Mouse (Mus musculus) gastrocnemius, postnatal 4 days (tissue): ENCODE data around the gene Crb1. TPM values are rescaled to one million over a fixed set of nuclear protein-coding genes. Genes with fewer than 3 reads are reported as not detected.
A peak's percentile ranks its signal among the peaks of the same experiment; 100 is the strongest.
"Not testable (repeated sequence)": the region's sequence is repeated elsewhere in the genome, so short reads cannot be mapped to it uniquely, and the experiment has no call there.

Source experiments
- DNase-seq, 2 experiments: peaks; one replicate each; pipeline ENCODE4 v3.0.0; 2021 to 2022; ENCODE audit warnings: low spot score in 2 of 2, mixed read lengths in 2 of 2
- long read RNA-seq, 2 experiments: library from polyadenylated mRNA; stranded (forward); transcript quantifications; one replicate each; pipeline ENCODE4 v2.0.0; 2021
- total RNA-seq, 2 experiments: library from RNA; stranded (reverse); gene quantifications; 2 replicates each; pipeline ENCODE4 v1.2.3; 2021

Crb1 gene
- not detected for total RNA-seq
- long read RNA-seq, experiment 1, result 0 reads
- long read RNA-seq, experiment 2, result 0 reads

GRCm38 (mm10) chr1:139376638-139377286 is at the start of gene Crb1:
TSS of gene Crb1 (minus strand) at chr1:139377100.
- no peak for DNase-seq

GRCm38 (mm10) chr1:139425006-139425405 is 48.1 kb upstream of the Crb1 start:
- no peak for DNase-seq

GRCm38 (mm10) chr1:139423931-139424330 is 47.0 kb upstream of the Crb1 start:
- no peak for DNase-seq

- peak in 1 of 2 experiments; percentile 11 for DNase-seq
Observed at GRCm38 (mm10) chr1:139422941-139423340, 46.0 kb upstream of the Crb1 start.

DNA sequence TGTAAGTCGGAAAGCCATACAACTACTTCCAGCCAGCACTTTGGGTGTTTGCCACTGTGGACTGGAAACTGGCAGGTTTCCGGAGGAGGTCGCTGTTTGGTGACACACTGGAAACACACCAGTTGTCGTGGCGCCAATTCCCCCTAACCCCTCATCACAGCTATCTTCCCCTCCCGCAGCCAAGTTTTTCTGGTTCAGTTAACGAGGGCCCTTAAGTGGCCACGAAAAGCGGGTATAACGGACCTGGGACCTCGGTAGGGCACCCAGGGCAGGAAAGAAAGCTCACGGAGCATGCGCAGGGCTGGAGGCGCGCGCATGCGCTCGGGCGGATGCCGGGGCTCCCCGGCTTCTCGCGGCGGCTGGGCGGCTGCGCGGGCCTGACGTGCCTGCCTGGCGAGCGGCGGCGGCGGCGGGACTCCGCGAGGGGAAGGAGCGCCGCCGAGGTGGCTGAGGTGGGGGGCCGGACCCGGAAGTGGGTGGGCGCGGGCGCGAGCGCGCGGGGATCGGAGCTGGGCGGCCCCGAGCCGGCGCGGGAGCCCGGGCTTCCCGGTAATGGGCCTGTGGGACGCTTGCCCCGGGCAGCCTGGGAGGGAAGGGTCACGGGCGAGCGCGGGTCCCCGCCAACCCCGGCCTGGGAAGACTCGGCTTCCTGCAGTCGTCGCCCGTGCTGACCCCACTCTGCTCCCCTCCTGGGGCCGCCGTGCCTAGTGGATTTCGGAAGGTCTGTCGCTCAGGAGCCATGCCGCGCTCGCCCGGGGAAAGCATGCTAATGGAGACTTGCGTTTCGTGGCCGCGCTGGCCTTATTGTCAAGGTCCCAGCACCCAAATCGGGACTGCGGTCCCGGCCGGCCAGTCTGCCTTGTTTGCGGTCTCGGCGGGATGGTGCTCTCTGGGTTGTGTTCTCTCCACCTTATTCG is 45.2 kb upstream of the Crb1 start, which contains the start of gene Zbtb41:
Gene Zbtb41, plus strand, starts transcription at position 414 of the 917 bp plus-strand sequence.
- DNase-seq, result peak; percentile 82 to 88

DNA sequence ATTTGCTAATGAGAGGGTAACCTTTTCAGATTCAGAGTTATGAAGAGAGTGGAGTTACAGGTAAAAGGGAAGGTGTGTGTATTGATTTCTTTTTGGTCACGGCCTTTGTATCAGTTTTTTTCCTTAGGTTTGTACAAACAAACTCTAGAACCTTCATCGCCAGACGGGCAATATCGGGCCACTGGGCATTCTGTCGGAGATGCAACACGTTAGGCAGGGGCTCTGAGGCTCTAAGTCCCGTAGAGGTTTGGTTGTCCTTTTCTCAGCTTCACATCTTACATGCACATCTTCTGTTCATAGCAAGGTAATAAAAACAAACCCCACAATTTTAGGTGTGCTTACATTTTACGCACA is 44.6 kb upstream of the Crb1 start:
- no peak for DNase-seq

DNA sequence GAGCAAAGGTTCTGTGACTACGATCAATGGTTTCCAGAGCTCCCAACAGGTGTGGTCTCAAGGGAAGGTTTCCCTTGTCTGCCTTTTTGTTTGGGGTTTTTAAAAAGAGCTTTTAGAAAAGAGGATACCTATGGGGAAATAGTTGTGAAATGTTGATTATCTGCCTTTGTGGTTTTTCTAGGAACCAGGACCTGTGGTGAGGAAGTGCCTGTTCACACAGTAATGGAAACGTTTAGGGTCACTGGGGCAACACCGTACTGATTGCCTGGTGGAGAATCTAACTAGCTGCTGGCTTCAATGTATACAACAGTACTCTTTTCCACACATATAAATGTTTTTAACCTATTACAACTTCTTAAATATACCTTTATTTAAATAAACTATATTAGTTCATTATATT is 36.6 kb upstream of the Crb1 start:
- DNase-seq, result no peak

- not testable (repeated sequence) for DNase-seq
Observed at GRCm38 (mm10) chr1:139412365-139412764, 35.5 kb upstream of the Crb1 start.

DNA sequence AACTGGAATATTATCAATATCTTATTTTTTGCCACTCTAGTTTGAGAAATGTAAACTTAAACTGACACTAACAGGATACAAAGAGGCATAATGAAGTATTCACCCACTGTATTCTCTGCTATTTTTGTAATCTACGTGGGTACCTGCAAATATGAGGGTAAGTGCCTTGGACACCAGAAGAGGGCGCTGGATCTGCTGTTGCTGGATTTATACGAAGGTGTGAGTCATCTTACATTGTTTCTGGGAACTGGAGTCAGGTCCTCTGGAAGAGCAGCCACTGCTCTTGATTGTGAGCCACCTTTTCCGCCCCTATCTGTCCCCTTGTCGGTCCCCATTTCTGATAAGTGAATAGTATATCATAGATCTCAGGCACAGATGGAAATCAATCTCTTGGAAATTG is 30.8 kb upstream of the Crb1 start:
- no peak for DNase-seq

DNA sequence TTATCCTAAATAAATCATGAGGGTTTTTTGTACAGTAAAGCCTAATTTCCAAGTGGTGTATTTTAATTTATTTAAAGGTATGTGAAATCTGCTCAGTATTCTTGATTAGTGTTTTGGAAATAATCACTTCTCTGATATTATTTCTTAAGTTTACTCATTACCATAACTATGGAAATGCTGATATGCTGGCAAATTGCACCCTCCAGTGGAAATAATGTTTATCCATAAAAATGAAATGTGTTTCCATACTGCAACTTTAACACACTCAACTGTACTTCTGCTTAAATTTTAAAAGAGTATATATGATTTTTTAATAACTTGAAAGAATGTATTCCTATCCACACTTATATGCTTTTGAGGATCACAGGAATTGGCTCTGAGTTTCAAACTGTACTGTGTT is 28.9 kb upstream of the Crb1 start:
- DNase-seq, result no peak

- no peak for DNase-seq
Observed at GRCm38 (mm10) chr1:139396589-139396988, 19.7 kb upstream of the Crb1 start.

DNA sequence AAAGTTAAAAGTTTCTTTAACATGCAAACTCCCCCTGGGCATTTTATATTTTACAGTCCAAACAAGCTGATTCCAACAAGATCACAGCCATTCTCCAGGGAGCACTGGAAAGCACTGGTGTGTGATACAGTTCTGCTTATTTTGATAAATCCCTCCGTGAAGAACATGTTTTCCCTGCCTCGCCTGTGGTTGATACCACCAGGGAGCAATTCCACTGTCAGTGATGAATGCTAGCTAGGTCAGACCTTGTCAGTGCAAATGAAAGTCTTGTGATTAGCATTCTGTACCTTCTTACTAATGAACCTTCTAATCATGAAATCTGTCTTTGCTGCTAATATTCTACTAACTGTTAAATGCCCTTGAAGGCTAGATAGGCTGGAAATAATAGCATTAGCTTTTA is 14.8 kb upstream of the Crb1 start:
- DNase-seq, result no peak

GRCm38 (mm10) chr1:139379621-139379984 is 2.7 kb upstream of the Crb1 start:
- DNase-seq, result no peak

GRCm38 (mm10) chr1:139378861-139379620 is 2.1 kb upstream of the Crb1 start:
- DNase-seq, result no peak

DNA sequence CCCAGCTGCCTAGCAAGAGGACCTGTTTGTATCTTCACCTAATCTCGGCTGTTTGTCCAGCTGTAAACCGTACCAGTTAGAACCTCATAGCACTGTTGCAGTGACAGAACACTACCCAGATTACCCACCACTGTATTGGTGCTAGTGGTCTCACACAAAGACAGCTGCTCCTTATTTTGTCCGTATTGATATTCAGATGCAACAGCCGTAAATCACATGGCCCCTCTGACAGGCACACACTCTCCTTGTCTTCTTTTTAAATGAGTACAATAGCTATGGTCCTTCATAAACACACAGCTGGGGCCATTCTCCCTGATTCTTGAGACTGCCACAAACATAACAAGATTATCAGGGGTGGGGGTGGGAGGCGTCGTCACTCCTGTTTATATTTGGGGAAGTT is 1.0 kb downstream of the Crb1 start:
- DNase-seq, result no peak

DNA sequence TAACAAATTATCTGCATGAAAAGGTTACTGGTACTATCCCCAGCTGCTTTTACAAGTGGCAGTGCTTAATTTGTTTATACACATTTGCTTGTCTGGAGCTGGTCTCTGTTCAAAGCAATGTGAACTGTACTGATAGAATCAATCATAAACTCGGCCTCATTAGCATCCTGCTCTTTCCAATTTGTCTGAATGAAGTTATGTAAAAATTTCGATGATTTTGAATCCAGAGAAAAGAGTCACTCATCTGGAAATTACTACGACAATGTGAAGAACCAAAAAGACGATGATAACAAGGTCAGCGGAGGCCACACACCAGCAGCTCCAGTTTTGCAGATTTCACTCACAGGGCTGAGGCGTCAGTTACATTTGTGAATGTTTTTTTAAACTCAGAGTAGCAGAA is 5.6 kb downstream of the Crb1 start:
- no peak for DNase-seq

- DNase-seq, result no peak
Observed at GRCm38 (mm10) chr1:139348566-139348965, 28.3 kb downstream of the Crb1 start.

GRCm38 (mm10) chr1:139346602-139347371 is 30.1 kb downstream of the Crb1 start:
- peak in 1 of 2 experiments; percentile 11 for DNase-seq

DNA sequence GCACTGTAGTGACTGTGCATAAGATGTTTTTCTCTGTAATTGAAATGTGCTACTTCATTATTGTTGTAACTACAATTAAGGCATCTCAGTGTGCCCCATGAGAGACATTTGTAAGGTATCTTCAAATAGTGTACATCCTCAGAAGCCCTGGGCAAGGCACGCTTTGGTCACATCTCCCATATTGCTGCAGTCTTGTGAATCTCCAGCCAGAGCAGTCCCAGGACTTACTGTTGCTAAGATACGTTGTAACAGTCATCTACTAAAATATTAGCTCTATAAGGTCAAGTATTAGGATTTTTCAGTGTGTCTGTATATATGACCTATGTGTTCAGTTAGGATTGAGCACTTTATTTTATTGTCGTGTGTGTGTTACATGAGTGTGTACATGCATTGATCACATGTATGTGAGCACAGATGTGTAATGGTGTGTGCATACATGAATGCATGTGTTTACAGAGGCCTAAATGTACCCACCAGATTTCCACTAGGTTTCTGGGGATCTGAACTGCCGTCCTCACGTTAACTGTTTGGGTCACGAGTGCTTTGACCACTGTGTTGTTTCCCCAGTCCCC is 30.8 kb downstream of the Crb1 start:
- no peak for DNase-seq

DNA sequence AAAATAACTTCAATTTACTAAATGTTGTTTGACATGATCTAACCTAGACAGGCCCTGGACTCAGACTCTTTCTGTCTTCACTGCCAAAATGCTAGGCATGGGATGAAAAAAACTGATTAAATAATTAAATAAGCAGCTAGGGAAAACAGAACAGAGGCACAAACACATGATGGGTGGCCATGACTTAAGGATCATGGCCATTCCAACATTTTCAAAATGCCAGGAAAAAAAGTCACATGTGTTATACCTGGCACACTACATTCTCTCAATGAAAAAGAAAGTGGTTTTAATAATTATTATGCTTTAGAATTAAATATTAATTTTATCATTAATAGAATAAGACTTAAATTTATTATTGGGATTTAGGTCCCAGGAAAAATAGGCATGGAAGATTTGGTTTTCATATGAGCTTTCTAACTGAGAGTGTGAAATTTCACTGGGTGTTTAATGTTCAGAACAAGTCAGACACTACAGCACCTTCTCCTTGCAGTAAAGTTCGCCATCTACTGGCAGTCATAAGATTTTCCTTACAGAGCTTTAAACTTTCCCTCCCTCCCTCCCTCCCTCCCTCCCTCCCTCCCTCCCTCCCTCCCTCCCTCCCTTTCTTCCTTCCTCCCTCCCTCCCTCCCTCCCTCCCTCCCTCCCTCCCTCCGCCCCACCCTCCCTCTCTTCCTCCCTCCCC is 36.6 kb downstream of the Crb1 start:
- no peak for DNase-seq
